Mouse (Mus musculus): ENCODE data around the gene Scrn2.

The Scrn2 gene

DNA sequence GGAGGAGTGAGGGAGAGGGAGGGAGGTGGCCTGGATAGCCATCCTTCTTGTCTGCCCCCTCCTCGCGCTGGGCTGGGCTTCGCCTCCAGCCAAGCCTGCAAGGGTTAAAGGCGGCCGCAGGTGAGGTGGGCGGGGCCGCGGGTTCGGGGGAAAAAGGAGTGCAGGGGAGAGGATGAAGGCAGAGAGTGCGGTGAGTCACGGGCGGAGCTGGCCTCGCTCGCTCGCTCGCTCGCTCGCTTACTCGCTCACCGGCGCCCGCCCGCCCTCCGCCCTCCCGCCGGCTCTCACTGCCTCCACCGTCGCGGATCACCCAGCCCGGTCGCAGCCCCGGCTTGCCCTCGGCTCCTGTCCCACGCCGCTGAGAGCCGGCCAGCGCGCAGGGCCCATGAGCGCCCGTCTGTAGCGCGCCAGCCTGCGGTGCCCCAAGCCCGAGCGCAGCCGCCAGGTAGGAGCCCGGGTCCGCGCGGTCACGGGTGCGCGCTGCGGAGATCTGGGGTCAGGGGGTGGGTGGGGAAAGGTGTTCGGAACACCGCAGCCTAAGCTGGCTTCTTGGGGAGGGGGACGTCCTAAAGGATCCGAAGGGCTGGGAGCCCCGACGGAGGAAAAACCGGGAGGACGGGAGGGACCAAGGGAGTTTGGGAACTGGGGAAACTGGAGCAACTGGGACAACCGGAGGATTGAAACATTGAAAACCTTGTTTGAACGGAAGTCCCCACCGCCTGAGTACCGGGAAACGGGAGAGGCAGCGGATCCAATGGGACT is 11.0 kb upstream of the Scrn2 start:
- no peak for DNase-seq (ENCODE audit: low spot score)

DNA sequence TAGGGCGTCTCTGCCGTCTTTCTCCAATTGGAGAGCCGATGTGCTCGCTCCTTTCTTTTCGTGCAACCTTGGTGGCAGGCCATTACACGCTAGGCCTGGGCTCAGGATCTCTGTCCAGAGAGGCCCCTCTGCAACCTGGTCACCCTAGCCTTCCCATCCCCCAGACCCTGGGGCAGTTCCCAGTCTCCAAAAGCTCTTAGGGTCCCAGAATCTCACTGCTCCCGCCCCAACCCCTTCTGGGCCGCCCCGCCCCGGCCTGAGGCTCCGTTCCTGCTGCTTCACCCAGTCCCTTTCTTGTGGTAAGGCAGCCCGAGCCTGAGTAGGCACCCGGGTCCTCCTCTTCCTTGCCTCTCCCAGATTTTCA is 10.4 kb upstream of the Scrn2 start:
- DNase-seq (ENCODE audit: low spot score) = no peak

DNA sequence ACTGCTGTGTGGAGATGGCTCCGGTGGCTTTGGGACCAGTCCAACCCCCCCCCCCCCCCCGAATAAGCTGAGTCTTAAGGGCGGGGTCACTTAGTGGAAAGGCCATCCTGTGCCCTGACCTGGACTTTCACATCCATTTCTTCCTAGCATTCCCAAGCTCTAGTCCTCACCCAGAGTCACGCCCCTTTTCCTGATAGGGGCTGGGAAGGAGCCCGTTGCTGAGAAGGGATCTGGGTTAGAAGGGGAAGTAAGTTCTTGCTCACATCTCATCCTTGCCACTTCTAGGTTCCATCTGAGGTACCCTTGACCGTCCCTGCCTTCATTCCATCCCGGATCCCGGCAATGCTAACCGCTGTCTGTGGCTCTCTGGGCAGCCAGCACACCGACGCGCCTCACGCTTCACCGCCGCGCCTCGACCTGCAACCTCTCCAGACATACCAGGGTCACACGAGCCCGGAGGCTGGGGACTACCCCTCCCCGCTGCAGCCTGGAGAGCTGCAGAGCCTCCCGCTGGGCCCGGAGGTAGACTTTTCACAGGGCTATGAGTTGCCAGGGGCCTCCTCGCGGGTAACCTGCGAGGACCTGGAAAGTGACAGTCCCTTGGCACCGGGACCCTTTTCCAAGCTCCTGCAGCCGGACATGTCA is 8.5 kb upstream of the Scrn2 start:
- DNase-seq (ENCODE audit: low spot score) = no peak

DNA sequence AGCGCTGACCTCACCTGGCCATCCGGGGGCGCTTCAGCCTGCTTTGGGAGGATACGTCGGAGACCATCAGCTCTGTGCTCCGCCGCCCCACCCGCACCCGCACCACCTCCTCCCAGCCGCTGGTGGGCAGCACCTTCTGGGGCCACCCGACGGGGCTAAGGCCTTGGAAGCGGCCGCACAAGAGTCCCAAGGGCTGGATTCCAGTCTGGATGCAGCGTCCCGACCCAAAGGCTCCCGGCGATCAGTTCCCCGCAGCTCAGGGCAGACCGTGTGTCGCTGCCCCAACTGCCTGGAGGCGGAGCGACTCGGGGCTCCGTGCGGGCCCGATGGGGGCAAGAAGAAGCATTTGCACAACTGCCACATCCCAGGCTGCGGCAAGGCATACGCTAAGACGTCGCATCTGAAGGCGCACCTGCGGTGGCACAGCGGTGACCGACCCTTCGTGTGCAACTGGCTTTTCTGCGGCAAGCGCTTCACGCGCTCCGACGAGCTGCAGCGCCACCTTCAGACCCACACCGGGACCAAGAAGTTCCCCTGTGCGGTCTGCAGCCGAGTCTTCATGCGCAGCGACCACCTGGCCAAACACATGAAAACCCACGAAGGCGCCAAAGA is 7.8 kb upstream of the Scrn2 start:
- DNase-seq (ENCODE audit: low spot score) = no peak

DNA sequence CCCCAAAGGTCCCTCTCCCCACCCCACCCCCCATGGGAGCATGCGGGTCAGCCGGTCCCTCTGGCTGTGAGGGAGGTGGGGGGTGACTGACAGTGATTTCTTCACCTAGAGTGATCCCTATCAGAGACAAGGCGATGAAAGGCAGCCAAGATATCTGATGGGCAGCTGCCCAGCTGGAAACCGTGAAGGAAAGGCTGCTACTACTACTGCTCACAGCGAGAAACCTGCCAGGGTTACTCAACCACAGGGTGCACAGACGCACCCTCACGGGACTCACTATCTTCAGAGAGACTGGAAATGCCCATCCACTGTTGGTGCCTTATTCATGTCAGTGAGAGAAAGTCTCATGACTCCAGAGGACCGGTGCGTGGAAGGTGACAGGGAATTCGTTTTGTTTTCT is 4.8 kb upstream of the Scrn2 start:
- peak; percentile 72 for DNase-seq (ENCODE audit: low spot score)

DNA sequence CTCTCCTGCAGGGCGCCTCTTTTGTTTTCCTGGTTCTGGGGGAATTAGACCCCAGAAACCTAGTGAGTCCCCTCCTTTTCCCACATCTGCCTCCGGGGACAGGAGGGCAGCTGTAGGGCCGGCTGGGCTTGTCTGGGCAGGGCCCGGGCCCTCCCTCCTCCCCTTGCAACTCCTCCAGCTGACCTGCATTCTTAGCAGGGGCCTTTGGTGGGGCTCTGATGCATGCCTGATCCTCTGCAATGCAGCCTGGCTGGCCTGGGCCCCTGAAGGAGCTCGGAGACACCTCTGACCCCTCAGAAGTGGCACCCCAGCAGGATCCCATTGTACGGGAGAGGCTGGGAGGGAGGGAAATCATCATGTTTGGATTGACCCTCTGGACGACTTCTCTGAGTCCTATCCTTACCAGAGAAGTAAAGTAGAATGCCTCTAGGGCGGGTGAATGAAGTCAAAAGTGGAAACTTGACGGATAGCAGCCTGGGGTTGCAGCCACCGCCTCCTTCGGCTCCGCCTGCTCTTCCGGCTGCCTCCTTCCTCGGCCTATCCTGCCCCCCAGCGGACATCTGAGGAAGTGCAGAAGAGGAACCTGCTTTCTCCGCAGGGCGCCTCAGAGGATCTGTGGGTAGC is 3.9 kb upstream of the Scrn2 start:
- DNase-seq (ENCODE audit: low spot score) = peak; percentile 88

DNA sequence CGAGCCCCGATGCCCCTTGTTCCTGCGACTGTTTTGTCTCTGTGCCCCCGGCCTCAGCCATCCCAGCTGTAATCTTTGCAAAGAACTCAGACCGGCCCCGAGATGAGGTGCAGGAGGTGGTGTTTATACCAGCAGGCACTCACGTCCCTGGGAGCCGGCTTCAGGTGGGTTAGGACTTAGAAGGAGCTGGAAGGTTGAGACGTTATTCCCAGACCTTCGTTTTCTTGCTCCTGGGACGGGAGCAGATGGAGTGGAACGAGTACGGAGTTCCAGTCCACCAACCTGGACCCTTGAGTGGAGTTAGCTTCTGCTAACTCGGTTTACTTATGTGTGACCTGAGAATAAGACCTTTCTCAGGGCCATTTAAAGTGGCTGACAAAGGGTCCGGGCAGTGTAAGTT is 688 bp downstream of the Scrn2 start:
- no peak for DNase-seq (ENCODE audit: low spot score)

DNA sequence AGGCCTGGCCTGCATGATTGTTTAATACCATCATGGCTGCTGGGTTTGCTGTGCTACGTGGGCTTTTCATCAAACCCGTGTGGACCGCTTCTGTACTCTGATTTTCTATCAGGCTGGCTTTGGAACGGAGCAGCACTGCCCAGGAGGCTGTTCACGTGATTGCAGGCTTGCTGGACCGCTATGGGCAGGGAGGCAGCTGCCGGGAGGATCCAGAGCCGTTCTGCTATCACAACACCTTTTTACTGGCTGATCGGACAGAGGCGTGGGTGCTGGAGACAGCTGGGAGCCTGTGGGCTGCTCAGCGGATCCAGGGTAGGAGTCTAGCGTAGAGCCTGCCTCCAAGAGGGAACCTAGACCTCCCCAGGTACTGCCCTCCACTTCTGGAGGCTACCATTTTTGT is 2.2 kb downstream of the Scrn2 start:
- no peak for DNase-seq (ENCODE audit: low spot score)

DNA sequence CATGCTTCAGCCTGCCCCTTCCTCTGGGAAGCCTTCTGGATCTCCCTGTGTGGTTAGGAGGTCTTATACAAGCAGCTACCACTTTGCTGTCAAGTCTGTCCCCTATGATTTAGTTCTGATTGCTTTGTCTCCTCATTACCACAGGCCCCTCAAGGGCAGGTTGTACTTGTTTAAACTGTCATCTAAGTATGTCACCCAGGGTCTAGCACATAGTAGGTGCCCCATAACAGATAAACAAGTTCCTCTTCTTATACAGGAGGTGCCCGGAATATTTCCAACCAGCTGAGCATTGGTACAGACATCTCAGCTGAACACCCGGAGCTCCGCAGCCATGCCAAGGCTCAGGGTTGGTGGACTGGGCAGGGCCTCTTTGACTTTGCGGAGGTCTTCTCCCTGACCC is 2.8 kb downstream of the Scrn2 start:
- no peak for DNase-seq (ENCODE audit: low spot score)

DNA sequence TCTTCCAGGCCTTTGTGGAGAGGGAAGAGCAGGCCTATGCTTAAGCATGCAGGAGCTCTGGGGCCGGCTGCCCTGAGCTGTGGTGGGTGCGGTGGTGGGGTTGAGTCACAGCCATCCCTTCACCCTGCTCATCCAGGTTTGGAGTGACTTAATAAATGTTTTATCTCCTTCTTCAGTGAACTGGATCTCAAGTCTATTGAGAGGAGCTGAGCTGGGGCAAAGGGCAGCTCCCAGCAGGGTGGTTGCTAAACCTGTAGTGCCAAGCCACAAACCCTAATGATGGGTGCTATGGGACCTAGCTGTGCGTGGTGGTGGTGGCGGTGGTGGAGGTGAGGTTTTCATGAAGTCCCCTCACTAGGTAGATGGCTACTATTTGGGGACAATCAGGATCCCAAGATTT is 4.0 kb downstream of the Scrn2 start:
- no peak for DNase-seq (ENCODE audit: low spot score)

DNA sequence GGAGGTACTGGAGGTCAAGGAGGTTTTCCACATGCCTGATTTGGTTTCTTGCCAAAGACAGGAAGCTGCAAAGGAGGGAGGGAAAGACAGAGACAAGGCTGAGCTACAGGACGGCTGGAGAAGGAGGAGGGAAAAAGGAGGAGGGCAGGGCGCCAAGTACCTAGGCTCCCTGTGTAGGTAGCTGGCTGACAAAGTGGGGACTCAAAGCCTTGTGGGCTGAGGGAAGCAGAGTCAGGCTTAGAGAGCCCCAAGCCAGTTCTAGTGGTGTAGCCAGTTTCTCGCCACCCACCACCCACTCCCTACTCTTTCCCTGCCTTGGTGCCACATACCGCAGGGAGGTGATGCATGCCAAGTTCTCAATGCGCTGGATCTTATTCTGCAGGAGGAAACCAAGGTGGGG is 6.4 kb downstream of the Scrn2 start:
- DNase-seq (ENCODE audit: low spot score) = no peak

DNA sequence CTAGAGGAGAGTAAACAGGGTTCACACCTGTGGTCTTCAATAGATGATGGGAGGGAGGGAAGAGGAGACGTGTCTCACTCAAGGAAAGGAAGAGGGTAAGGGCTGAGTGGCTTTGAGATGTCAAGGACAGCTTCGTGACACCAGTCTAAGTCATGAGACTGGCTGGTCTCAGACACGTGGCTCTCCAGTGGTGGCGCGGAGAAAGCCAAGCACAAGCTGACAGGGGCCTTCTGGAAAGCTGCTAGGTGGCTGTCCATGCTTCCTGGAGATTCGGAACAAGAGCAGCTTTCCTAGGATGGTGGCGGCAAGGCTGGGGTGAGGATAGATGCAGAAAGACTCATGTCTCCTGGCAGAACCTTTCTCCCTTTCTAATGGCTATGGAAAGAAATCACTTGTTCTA is 9.1 kb downstream of the Scrn2 start:
- no peak for DNase-seq (ENCODE audit: low spot score)

DNA sequence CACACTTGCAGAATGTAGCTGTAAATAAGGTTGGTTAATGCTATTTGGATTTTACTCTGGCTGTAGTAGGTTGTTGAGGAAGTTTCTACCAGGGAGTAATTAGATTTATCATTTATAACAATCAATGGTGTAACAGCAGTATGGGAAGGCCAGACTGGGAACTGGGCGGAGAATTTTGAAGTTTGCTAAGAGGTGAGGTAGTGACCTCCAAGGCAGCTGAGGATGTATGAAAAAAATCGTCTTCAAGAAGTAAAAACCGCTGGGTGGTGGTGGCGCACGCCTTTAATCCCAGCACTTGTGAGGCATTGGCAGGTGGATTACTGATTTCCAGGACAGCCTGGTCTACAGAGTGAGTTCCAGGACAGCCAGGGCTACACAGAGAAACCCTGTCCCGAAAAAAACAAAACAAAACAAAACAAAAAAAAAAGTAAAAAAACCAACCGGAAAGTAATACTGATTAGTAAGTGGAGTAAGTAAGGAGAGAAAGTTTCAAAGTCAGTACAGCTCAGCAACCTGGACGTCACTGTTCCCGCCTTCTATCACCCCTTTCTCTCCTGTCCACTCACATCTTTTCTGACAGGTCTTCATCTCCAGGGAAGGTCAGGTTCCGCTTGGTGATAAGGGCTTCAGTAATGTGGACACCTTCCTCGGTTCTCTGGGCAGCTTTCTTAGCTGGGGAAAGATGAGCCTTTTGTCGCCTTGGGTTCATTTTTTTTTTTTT is 10.7 kb downstream of the Scrn2 start:
- DNase-seq (ENCODE audit: low spot score) = no peak

DNA sequence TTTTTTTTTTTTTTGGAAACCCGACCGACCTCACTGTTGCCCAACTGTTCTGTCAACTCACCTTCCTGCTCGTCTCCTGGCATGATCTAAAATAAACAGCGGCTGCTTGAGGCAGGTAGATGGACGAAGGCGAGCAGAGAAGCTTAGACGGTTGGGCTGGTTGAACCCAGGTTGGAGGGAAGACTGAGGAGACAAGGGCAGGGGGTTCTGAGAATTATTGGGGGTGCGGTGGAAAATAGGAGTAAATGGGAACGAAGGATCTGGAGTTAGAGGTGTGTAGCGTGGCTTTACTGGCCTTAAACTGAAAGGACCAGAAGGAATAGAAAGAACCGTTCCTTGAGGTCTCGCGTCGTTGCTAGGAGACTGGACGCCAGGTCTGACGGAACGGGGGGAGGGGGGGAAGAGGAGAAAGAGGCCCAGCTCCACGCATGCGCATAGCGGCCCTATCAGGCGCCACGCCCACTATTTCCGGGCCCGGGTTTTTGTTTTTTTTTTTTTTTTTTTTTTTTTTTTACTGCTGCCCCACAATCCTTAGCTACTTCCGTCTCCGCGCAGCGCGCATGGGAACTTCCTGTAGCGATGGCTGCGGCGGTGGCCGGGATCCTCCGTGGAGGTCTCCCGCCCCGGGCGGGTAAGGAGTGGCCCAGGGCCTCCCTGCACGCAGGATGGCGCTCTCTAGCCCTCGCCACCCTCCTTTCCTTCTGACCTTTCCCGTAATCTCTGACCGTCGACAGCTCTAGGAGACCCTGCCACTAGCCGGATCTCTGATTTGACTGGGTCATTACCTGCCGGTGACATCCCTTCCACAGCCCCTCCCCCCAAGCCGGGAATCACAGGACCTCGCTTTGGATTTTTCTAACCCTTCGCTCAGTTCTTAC is 11.5 kb downstream of the Scrn2 start, which contains the start of the genes Lrrc46 and Mrpl10:
TSS of gene Lrrc46 (minus strand) at position 386 of the 878 bp plus-strand sequence.
TSS of gene Mrpl10 (plus strand) at position 539 of the 878 bp plus-strand sequence.
- DNase-seq (ENCODE audit: low spot score) = peak; percentile 88

DNA sequence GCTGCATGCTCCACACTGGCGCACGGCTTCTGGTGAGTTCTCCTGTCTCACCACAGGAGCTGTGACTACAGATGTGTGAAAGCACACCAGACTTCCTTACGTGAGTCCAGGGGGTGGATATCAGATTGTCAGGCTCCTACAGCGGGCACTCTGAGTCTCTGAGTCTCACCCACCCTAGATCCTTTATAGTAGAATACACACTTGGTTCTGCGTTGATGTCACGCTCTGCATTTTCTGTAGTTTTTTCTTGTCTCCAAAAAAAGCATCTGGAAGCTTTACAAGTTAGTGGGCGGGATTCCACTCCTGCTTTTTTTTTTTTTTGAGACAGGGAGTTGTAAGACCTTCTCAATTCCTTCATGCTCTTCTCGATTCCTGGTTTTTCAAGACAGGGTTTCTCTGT is 15.2 kb downstream of the Scrn2 start:
- DNase-seq (ENCODE audit: low spot score) = no peak

DNA sequence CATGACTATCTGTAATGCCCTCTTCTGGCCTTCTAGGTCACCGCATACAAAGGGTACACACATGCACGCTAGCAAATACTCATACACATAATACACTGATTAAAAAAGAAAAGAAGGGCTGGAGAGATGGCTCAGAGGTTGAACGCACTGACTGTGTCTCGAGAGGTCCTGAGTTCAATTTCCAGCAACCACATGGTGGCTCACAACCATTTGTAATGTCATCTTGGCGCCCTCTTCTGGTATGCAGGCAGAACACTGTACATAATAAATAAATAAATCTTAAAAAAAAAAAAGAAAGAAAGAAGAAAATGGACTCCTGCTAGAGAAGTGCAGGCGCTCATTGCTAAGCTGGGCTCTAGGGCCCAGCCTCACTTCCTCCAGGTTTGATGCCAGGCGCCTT is 16.1 kb downstream of the Scrn2 start:
- DNase-seq (ENCODE audit: low spot score) = no peak

DNA sequence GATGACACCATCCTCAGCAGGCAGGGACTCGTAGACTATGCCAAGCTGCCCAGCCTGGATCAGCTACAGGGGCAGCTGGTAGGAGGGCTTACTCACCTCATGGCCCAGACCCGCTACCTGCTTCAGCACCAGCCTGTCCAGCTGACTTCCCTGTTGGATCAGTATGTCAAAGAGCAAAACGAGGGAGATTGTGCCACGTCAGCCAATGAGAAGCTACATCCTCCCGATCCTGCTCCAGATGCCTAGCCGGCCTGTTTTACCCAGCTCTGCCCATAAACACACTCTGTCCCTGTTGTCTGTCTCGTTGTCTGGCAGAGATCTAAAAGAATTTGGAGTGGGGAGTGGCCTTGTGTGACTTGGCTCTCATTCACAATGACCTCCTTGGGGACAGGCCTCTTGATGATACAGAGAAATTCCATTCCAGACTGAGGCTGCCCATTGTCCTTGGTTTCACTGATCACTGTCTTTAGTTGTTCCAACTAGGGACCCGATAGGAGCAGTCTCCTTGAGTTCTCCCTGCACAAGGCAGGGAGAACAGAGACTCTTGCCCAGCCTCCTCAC is 18.4 kb downstream of the Scrn2 start:
- peak; percentile 72 for DNase-seq (ENCODE audit: low spot score)

DNA sequence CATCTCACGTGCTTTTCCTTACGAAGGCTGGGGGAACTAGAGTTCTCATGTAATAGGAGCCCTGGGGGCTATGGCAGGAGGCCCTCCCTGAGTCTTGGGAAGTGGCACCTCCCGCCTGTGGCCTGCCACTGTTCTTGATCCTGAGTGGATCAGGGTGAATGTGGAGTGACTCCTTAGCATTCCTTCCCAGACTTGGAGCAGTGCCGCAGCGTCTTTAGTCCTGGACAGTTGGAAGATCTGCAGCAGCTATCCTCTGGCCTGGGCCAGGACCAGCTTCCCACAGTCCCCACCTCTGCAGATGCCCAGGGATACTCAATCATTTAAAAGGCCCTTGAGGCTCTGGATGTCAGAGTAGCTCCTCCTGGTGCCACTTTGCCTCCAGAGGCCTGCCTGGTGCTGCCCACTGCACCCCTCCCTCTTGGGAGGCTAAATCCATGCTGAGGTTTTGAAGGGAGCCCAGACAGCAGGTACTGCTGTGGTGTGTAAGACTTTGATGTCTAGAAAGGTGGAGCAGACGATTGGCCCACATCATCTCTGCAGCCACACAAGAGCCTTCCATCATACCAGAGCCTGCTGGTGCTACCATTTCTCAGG is 19.9 kb downstream of the Scrn2 start:
- no peak for DNase-seq (ENCODE audit: low spot score)

DNA sequence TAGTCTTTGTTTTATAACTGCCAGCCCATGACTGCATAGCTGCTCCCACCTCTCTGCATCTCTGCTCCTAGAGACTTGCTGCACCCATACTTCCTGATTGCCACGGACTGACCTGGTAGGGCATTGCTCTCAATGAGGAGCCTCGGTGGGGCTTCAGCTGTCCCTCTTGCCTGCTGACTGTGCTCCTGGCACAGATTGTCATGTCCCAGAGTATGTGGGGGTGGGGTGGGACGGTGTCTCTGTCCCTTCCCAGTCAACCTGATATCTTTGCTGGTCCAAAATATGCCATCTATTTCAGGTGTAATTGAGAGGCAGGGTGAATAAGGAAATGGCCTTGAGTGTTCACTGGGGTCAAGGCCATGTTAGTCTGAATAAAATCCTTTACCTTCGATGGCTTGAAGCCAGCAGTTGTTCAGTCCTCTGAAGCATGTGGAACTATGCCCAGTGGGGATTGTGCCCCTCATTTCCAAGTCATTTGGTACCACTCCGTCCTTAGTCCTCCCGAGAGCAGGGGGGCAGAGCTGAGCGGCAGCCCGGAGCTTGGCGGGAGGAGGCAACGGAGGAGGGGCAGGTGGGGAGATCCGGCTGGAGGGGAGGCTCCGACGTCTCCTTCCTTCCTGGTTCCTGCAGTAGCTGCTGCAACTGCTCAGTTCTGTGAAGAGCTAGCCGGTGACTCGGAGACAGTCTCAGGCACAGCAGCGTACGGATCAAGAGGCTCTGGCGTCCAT is 20.6 kb downstream of the Scrn2 start, which contains the start of gene Osbpl7:
TSS of gene Osbpl7 (plus strand) at position 413 of the 728 bp plus-strand sequence.
- DNase-seq (ENCODE audit: low spot score) = no peak
